ENCODE assay signal across 8 mouse cellular contexts in genomic region chr4:151983560-151983959, GRCm38 (mm10). TPM values are rescaled to one million over a fixed set of nuclear protein-coding genes. Genes with fewer than 3 reads are reported as not detected.
DNase-seq lines count a peak whose midpoint lies in the region; ATAC-seq and TF ChIP-seq lines count a peak whose summit lies in the region.
"Had no signal": no experiment of that assay in that cellular context is flagged by ENCODE, and none has a peak within 500 bp of the region (broad histone marks: within the 10 kb centered on the region; RNA-seq: fewer than 3 reads in every experiment).

No protein-coding gene starts in this region.

- H3K27me3 ChIP-seq in heart, postnatal 0 days (ENCODE audit: control insufficient read depth, insufficient read depth, low read length) = no peaks in the 10 kb centered on the region
- H3K27me3 ChIP-seq in hindbrain, postnatal 0 days (ENCODE audit: insufficient read depth, low read length) = no peaks in the 10 kb centered on the region

- H3K4me1 ChIP-seq in heart, postnatal 0 days (ENCODE audit: control insufficient read depth, insufficient read depth) = peaks cover 7% of the 10 kb centered on the region; the same call in 1 of the 2 replicates
- H3K4me1 ChIP-seq in hindbrain, postnatal 0 days (ENCODE audit: insufficient read depth, low read length) = peaks cover 11% of the 10 kb centered on the region

- H3K27ac ChIP-seq in heart, postnatal 0 days (ENCODE audit: low read depth) = no peak overlapping the region
- H3K27ac ChIP-seq in hindbrain, postnatal 0 days = no peak overlapping the region

- TF ChIP-seq EP300 in heart, postnatal 0 days (IDR thresholded peaks at IDR 0.05; ENCODE audit: low read depth) = no peak

- no peak for TF ChIP-seq CTCF in heart, postnatal 0 days (IDR thresholded peaks at IDR 0.05; ENCODE audit: low read depth)
- TF ChIP-seq CTCF in hindbrain, postnatal 0 days (IDR thresholded peaks at IDR 0.05; ENCODE audit: low read depth) = no peak

- no peaks in the 10 kb centered on the region for H3K9me3 ChIP-seq in heart, postnatal 0 days (replicated peaks; ENCODE audit: control insufficient read depth, low read length)
- no peaks in the 10 kb centered on the region for H3K9me3 ChIP-seq in hindbrain, postnatal 0 days (ENCODE audit: low read length)

- no peak for DNase-seq in heart, postnatal 0 days (ENCODE audit: low spot score)
- no peak for DNase-seq in heart, adult 8-10 months (ENCODE audit: low spot score)
- peak; percentile 57 for DNase-seq in testis, postnatal 10 days (ENCODE audit: low spot score)
- DNase-seq in testis, postnatal 14 days (ENCODE audit: low spot score) = no peak
- DNase-seq in hindbrain, postnatal 0 days (ENCODE audit: low spot score) = peak; percentile 46
- no peak for DNase-seq in spleen, postnatal 14 days (ENCODE audit: low spot score in 2 of 2)
- no peak for DNase-seq in layer of hippocampus, adult 11-12 months (ENCODE audit: low spot score)
- DNase-seq: thymus, postnatal 14 days had no signal

- peaks cover 20% of the 10 kb centered on the region; the same call in 1 of the 2 replicates for H3K36me3 ChIP-seq in heart, postnatal 0 days (replicated peaks; ENCODE audit: control insufficient read depth, insufficient read depth, low read length)
- H3K36me3 ChIP-seq in hindbrain, postnatal 0 days (ENCODE audit: insufficient read depth, low read length) = peaks cover 10% of the 10 kb centered on the region; the same call in 1 of the 2 replicates

- WGBS in heart, postnatal 0 days = 35% methylated on average over 8 of the region's 9 CpGs
- 44% methylated on average over 8 of the region's 9 CpGs for WGBS in hindbrain, postnatal 0 days

- no peak overlapping the region for H3K4me2 ChIP-seq in heart, postnatal 0 days (ENCODE audit: low read depth, low read length)
- H3K4me2 ChIP-seq in hindbrain, postnatal 0 days (ENCODE audit: low read depth, low read length) = no peak overlapping the region

- H3K4me3 ChIP-seq in heart, postnatal 0 days (ENCODE audit: low read depth, low read length) = no peak overlapping the region
- H3K4me3 ChIP-seq in hindbrain, postnatal 0 days (ENCODE audit: low read length) = no peak overlapping the region

- peak; percentile 8; the same call in 1 of the 2 replicates for ATAC-seq in heart, postnatal 0 days (ENCODE audit: insufficient read depth, low read depth)
- ATAC-seq in hindbrain, postnatal 0 days = peak; percentile 48

- no peak overlapping the region for H3K9ac ChIP-seq in heart, postnatal 0 days (replicated peaks; ENCODE audit: low read depth, low read length)
- no peak overlapping the region for H3K9ac ChIP-seq in hindbrain, postnatal 0 days (replicated peaks; ENCODE audit: low read length)

RNA-seq across cellular contexts. Expression of gene Thap3, which starts 5.2 kb away (rescaled TPM):
- 16.9 and 23.2 TPM in 2 replicates for total RNA-seq in heart, postnatal 0 days (2014; rRNA removed; ENCODE audit: low replicate concordance)
- 22.0 and 27.4 TPM in 2 replicates for polyA plus RNA-seq in heart, postnatal 0 days (2015; fragmentation: Nextera tagmentation; extraction: Ambion mirVana)
- total RNA-seq in heart, adult 8-10 months (2022) = 10 to 100 TPM; 12.4 to 15.8 (median 13.6) TPM
- total RNA-seq in hindbrain, postnatal 0 days (2014; rRNA removed) = 12.1 and 14.9 TPM in 2 replicates
- polyA plus RNA-seq in hindbrain, postnatal 0 days (2015; fragmentation: Nextera tagmentation; extraction: Ambion mirVana) = 42.1 and 47.3 TPM in 2 replicates

RNA-seq across cellular contexts. Expression of gene Phf13, which starts 12.5 kb away (rescaled TPM):
- 8.0 and 10.7 TPM in 2 replicates for total RNA-seq in heart, postnatal 0 days (2014; rRNA removed; ENCODE audit: low replicate concordance)
- polyA plus RNA-seq in heart, postnatal 0 days (2015; fragmentation: Nextera tagmentation; extraction: Ambion mirVana) = 8.4 and 9.3 TPM in 2 replicates
- total RNA-seq in heart, adult 8-10 months (2022) = 1 to 10 TPM; 4.6 to 5.7 (median 5.1) TPM
- total RNA-seq in hindbrain, postnatal 0 days (2014; rRNA removed) = 19.9 and 20.8 TPM in 2 replicates
- 14.6 and 15.0 TPM in 2 replicates for polyA plus RNA-seq in hindbrain, postnatal 0 days (2015; fragmentation: Nextera tagmentation; extraction: Ambion mirVana)

RNA-seq across cellular contexts. Expression of gene Klhl21, which starts 25.0 kb away (rescaled TPM):
- 56.5 and 70.4 TPM in 2 replicates for total RNA-seq in heart, postnatal 0 days (2014; rRNA removed; ENCODE audit: low replicate concordance)
- polyA plus RNA-seq in heart, postnatal 0 days (2015; fragmentation: Nextera tagmentation; extraction: Ambion mirVana) = 24.7 and 31.8 TPM in 2 replicates
- total RNA-seq in heart, adult 8-10 months (2022) = 100 to 1,000 TPM in 1 of 4 experiments, 10 to 100 TPM in 3; 87.7 to 109 (median 93.7) TPM
- 12.3 and 14.0 TPM in 2 replicates for total RNA-seq in hindbrain, postnatal 0 days (2014; rRNA removed)
- 4.5 and 4.8 TPM in 2 replicates for polyA plus RNA-seq in hindbrain, postnatal 0 days (2015; fragmentation: Nextera tagmentation; extraction: Ambion mirVana)

RNA-seq across cellular contexts. Expression of gene Zbtb48, which starts 43.9 kb away (rescaled TPM):
- total RNA-seq in heart, postnatal 0 days (2014; rRNA removed; ENCODE audit: low replicate concordance) = 1.7 and 11.3 TPM in 2 replicates
- 6.5 and 9.0 TPM in 2 replicates for polyA plus RNA-seq in heart, postnatal 0 days (2015; fragmentation: Nextera tagmentation; extraction: Ambion mirVana)
- total RNA-seq in heart, adult 8-10 months (2022) = 1 to 10 TPM; 3.8 to 5.7 (median 5.0) TPM
- 7.0 and 8.6 TPM in 2 replicates for total RNA-seq in hindbrain, postnatal 0 days (2014; rRNA removed)
- 10.7 and 16.2 TPM in 2 replicates for polyA plus RNA-seq in hindbrain, postnatal 0 days (2015; fragmentation: Nextera tagmentation; extraction: Ambion mirVana)

RNA-seq across cellular contexts. Expression of gene Dnajc11, which starts 50.1 kb away (rescaled TPM):
- 92.5 and 95.3 TPM in 2 replicates for total RNA-seq in heart, postnatal 0 days (2014; rRNA removed; ENCODE audit: low replicate concordance)
- polyA plus RNA-seq in heart, postnatal 0 days (2015; fragmentation: Nextera tagmentation; extraction: Ambion mirVana) = 41.4 and 47.7 TPM in 2 replicates
- 100 to 1,000 TPM in 1 of 4 experiments, 10 to 100 TPM in 3; 71.2 to 111 (median 87.7) TPM for total RNA-seq in heart, adult 8-10 months (2022)
- total RNA-seq in hindbrain, postnatal 0 days (2014; rRNA removed) = 94.5 and 108 TPM in 2 replicates
- 64.1 and 65.6 TPM in 2 replicates for polyA plus RNA-seq in hindbrain, postnatal 0 days (2015; fragmentation: Nextera tagmentation; extraction: Ambion mirVana)

Comparison
In these comparisons a context has a peak if more than half of its experiments do, and no peak if none do; other contexts are left out.
1. DNase-seq: peak in testis, postnatal 10 days (single experiment) and hindbrain, postnatal 0 days (single experiment); none in heart, postnatal 0 days (single experiment), heart, adult 8-10 months (single experiment), testis, postnatal 14 days (single experiment), spleen, postnatal 14 days (0 of 2) and layer of hippocampus, adult 11-12 months (single experiment).